Comparison of ENCODE assay signal across 11 mouse cellular contexts in genomic region chr5:134887447-134888335, GRCm38 (mm10). TPM values are rescaled to one million over a fixed set of nuclear protein-coding genes. Genes with fewer than 3 reads are reported as not detected.
A peak's percentile ranks its signal among the peaks of the same experiment; 100 is the strongest.
DNase-seq lines count a peak whose midpoint lies in the region; ATAC-seq and TF ChIP-seq lines count a peak whose summit lies in the region.
"Had no signal": no experiment of that assay in that cellular context is flagged by ENCODE, and none has a peak within 500 bp of the region (broad histone marks: within the 10 kb centered on the region; RNA-seq: fewer than 3 reads in every experiment).

No protein-coding gene starts in this region.

- no peak for ATAC-seq in liver, embryonic 11.5 days (replicated peaks; ENCODE audit: low FRiP score)
- ATAC-seq in heart, embryonic 11.5 days (replicated peaks; ENCODE audit: insufficient number of reproducible peaks, low FRiP score, low TSS enrichment), result peak; percentile 22; the same call in 1 of the 2 replicates
- ATAC-seq in stomach, embryonic 14.5 days (ENCODE audit: insufficient number of reproducible peaks, insufficient read depth, low FRiP score, low read depth), result 0 out of 2 replicates have a peak, but pooled peaks have one; percentile 43

- H3K27ac ChIP-seq in liver, adult 2 months (replicated peaks; ENCODE audit: insufficient read depth, low read depth, low read length), result peak overlapping the region; percentile 58
- no peak overlapping the region for H3K27ac ChIP-seq in liver, embryonic 11.5 days (ENCODE audit: low read depth, low read length)
- H3K27ac ChIP-seq in heart, embryonic 11.5 days (ENCODE audit: low read depth, low read length), result peak overlapping the region; percentile 41; the same call in 1 of the 2 replicates
- peak overlapping the region; percentile 44; the same call in 1 of the 2 replicates for H3K27ac ChIP-seq in stomach, embryonic 14.5 days (ENCODE audit: low read length)
- H3K27ac ChIP-seq: macrophage had no signal

- DNase-seq in liver, adult 2 months (ENCODE audit: extremely low read depth, low read depth, low spot score), result no peak
- DNase-seq in liver, embryonic 11.5 days (ENCODE audit: low spot score), result no peak
- peak; percentile 83 for DNase-seq in kidney, postnatal 14 days
- no peak for DNase-seq in right cerebral cortex, adult 2 months (ENCODE audit: low spot score in 2 of 2)
- DNase-seq in embryo, embryonic 11 days, result no peak
- no peak for DNase-seq in cerebellum, postnatal 10 days
- DNase-seq: thymus, postnatal 25 days had no signal

- no peaks in the 10 kb centered on the region for H3K36me3 ChIP-seq in liver, adult 2 months (ENCODE audit: control insufficient read depth, insufficient read depth, low read length)
- no peaks in the 10 kb centered on the region for H3K36me3 ChIP-seq in liver, embryonic 11.5 days (ENCODE audit: control insufficient read depth, insufficient read depth, low read length)
- no peaks in the 10 kb centered on the region for H3K36me3 ChIP-seq in heart, embryonic 11.5 days (ENCODE audit: control insufficient read depth, insufficient read depth, low read length)
- no peaks in the 10 kb centered on the region for H3K36me3 ChIP-seq in stomach, embryonic 14.5 days (ENCODE audit: control insufficient read depth, insufficient read depth, low read length)

- H3K4me3 ChIP-seq in liver, adult 2 months (ENCODE audit: insufficient read depth, low read depth, low read length), result no peak overlapping the region
- no peak overlapping the region for H3K4me3 ChIP-seq in liver, embryonic 11.5 days (ENCODE audit: low read depth, low read length)
- no peak overlapping the region for H3K4me3 ChIP-seq in heart, embryonic 11.5 days (ENCODE audit: low read depth, low read length)
- H3K4me3 ChIP-seq in stomach, embryonic 14.5 days (ENCODE audit: low read depth, low read length), result no peak overlapping the region

- no peaks in the 10 kb centered on the region for H3K27me3 ChIP-seq in liver, adult 2 months (ENCODE audit: control insufficient read depth, insufficient read depth, low read length)
- H3K27me3 ChIP-seq in liver, embryonic 11.5 days (replicated peaks; ENCODE audit: control insufficient read depth, insufficient read depth, low read length), result no peaks in the 10 kb centered on the region
- 0 out of 2 replicates have a peak, but pooled peaks cover 4% of the 10 kb centered on the region for H3K27me3 ChIP-seq in heart, embryonic 11.5 days (ENCODE audit: control insufficient read depth, insufficient read depth, low read length)
- H3K27me3 ChIP-seq in stomach, embryonic 14.5 days (ENCODE audit: control insufficient read depth, insufficient read depth, low read length), result no peaks in the 10 kb centered on the region

- no peaks in the 10 kb centered on the region for H3K9me3 ChIP-seq in liver, embryonic 11.5 days (ENCODE audit: control insufficient read depth, low read length)
- H3K9me3 ChIP-seq in heart, embryonic 11.5 days (replicated peaks; ENCODE audit: control insufficient read depth, low read length), result no peaks in the 10 kb centered on the region
- no peaks in the 10 kb centered on the region for H3K9me3 ChIP-seq in stomach, embryonic 14.5 days (ENCODE audit: control insufficient read depth, low read depth, low read length)

- WGBS in liver, adult 2 months, result 56% methylated on average over 18 of the region's 18 CpGs
- WGBS in liver, embryonic 11.5 days, result 46% methylated on average over 18 of the region's 18 CpGs
- 46% methylated on average over 18 of the region's 18 CpGs for WGBS in heart, embryonic 11.5 days (ENCODE audit: insufficient replicate concordance)
- WGBS in stomach, embryonic 14.5 days, result 52% methylated on average over 18 of the region's 18 CpGs

- H3K4me2 ChIP-seq in liver, embryonic 11.5 days, result no peak overlapping the region
- H3K4me2 ChIP-seq in heart, embryonic 11.5 days, result no peak overlapping the region
- no peak overlapping the region for H3K4me2 ChIP-seq in stomach, embryonic 14.5 days (replicated peaks; ENCODE audit: low read depth, low read length)

- no peak for TF ChIP-seq POLR2A in liver, adult 2 months (IDR thresholded peaks at IDR 0.05; ENCODE audit: extremely low read depth, insufficient read depth, low read length)

- H3K9ac ChIP-seq in liver, adult 2 months (ENCODE audit: low read depth, low read length), result no peak overlapping the region
- no peak overlapping the region for H3K9ac ChIP-seq in liver, embryonic 11.5 days (ENCODE audit: low read depth, low read length)
- H3K9ac ChIP-seq in heart, embryonic 11.5 days (ENCODE audit: low read depth, low read length), result 0 out of 2 replicates have a peak overlapping the region, but pooled peaks have one; percentile 16
- H3K9ac ChIP-seq in stomach, embryonic 14.5 days (replicated peaks; ENCODE audit: low read depth, low read length), result no peak overlapping the region

- TF ChIP-seq CTCF in liver, adult 2 months (IDR thresholded peaks at IDR 0.05; ENCODE audit: low read depth, low read length), result no peak

- no peaks in the 10 kb centered on the region for H3K79me2 ChIP-seq in liver, adult 2 months (ENCODE audit: control insufficient read depth, insufficient read depth, low read length)

- no peaks in the 10 kb centered on the region for H3K4me1 ChIP-seq in liver, adult 2 months (ENCODE audit: control insufficient read depth, insufficient read depth, low read length)
- no peaks in the 10 kb centered on the region for H3K4me1 ChIP-seq in liver, embryonic 11.5 days (replicated peaks; ENCODE audit: control insufficient read depth, insufficient read depth, low read length)
- peaks cover 7% of the 10 kb centered on the region; the same call in 1 of the 2 replicates for H3K4me1 ChIP-seq in heart, embryonic 11.5 days (ENCODE audit: control insufficient read depth, insufficient read depth, low read length)
- H3K4me1 ChIP-seq in stomach, embryonic 14.5 days (ENCODE audit: control insufficient read depth, insufficient read depth, low read length), result no peaks in the 10 kb centered on the region

RNA-seq across cellular contexts. Expression of gene Tmem270, which starts 18.8 kb away (rescaled TPM):
- total RNA-seq in liver, adult 2 months (2014; rRNA removed), result not detected in 2 replicates
- polyA plus RNA-seq in liver, adult 2 months (2012; rRNA removed), result not detected in 2 replicates
- not detected in 2 replicates for polyA plus RNA-seq in liver, embryonic 11.5 days (2014; fragmentation: Nextera tagmentation; extraction: Ambion mirVana)
- polyA plus RNA-seq in heart, embryonic 11.5 days (2014; fragmentation: Nextera tagmentation; extraction: Ambion mirVana), result not detected in 2 replicates
- polyA plus RNA-seq in stomach, embryonic 14.5 days (2014; fragmentation: Nextera tagmentation; extraction: Ambion mirVana), result not detected in 2 replicates
- total RNA-seq: ES-E14 had no signal
- polyA plus RNA-seq: macrophage had no signal

RNA-seq across cellular contexts. Expression of gene Cldn13, which starts 27.6 kb away (rescaled TPM):
- not detected in 2 replicates for total RNA-seq in liver, adult 2 months (2014; rRNA removed)
- not detected in 2 replicates for polyA plus RNA-seq in liver, adult 2 months (2012; rRNA removed)
- 115 and 120 TPM in 2 replicates for polyA plus RNA-seq in liver, embryonic 11.5 days (2014; fragmentation: Nextera tagmentation; extraction: Ambion mirVana)
- polyA plus RNA-seq in heart, embryonic 11.5 days (2014; fragmentation: Nextera tagmentation; extraction: Ambion mirVana), result 15.0 and 17.1 TPM in 2 replicates
- polyA plus RNA-seq in stomach, embryonic 14.5 days (2014; fragmentation: Nextera tagmentation; extraction: Ambion mirVana), result 1.0 TPM in 1 of 2 replicates, not detected in the other
- total RNA-seq: ES-E14 had no signal
- polyA plus RNA-seq: macrophage had no signal

RNA-seq across cellular contexts. Expression of gene Mettl27, which starts 44.5 kb away (rescaled TPM):
- total RNA-seq in liver, adult 2 months (2014; rRNA removed), result 13.5 and 19.1 TPM in 2 replicates
- 17.9 and 30.0 TPM in 2 replicates for polyA plus RNA-seq in liver, adult 2 months (2012; rRNA removed)
- 9.1 and 11.4 TPM in 2 replicates for polyA plus RNA-seq in liver, embryonic 11.5 days (2014; fragmentation: Nextera tagmentation; extraction: Ambion mirVana)
- 10.3 and 11.1 TPM in 2 replicates for polyA plus RNA-seq in heart, embryonic 11.5 days (2014; fragmentation: Nextera tagmentation; extraction: Ambion mirVana)
- polyA plus RNA-seq in stomach, embryonic 14.5 days (2014; fragmentation: Nextera tagmentation; extraction: Ambion mirVana), result 22.1 and 26.3 TPM in 2 replicates

RNA-seq across cellular contexts. Expression of gene Cldn4, which starts 59.0 kb away (rescaled TPM):
- 0.09 and 0.13 TPM in 2 replicates for total RNA-seq in liver, adult 2 months (2014; rRNA removed)
- polyA plus RNA-seq in liver, adult 2 months (2012; rRNA removed), result 0.09 and 0.36 TPM in 2 replicates
- 3.1 and 3.7 TPM in 2 replicates for polyA plus RNA-seq in liver, embryonic 11.5 days (2014; fragmentation: Nextera tagmentation; extraction: Ambion mirVana)
- 1.4 and 1.7 TPM in 2 replicates for polyA plus RNA-seq in heart, embryonic 11.5 days (2014; fragmentation: Nextera tagmentation; extraction: Ambion mirVana)
- polyA plus RNA-seq in stomach, embryonic 14.5 days (2014; fragmentation: Nextera tagmentation; extraction: Ambion mirVana), result 91.5 and 93.9 TPM in 2 replicates
- polyA plus RNA-seq: macrophage had no signal
